Mouse (Mus musculus) forebrain, embryonic 12.5 days (tissue): Measurements from ENCODE around the gene Olfr222. TPM values are rescaled to one million over a fixed set of nuclear protein-coding genes. Genes with fewer than 3 reads are reported as not detected.
"Not testable (repeated sequence)": the region's sequence is repeated elsewhere in the genome, so short reads cannot be mapped to it uniquely, and the experiment has no call there.

Experiments
- ATAC-seq: fragments of 200-750 bp; cut with Nextera tagmentation; 2 replicates; pipeline ENCODE4 v1.8.0; 2017; ENCODE audit warnings: moderate TSS enrichment; ENCODE audit not compliant: low FRiP score
- H3K27ac ChIP-seq: fragments of 300-500 bp; sonication (generic); 2 replicates; pipeline ENCODE4 v1.5.1; 2016; ENCODE audit warnings: mild to moderate bottlenecking
- H3K27me3 ChIP-seq: fragments of 300-500 bp; sonication (generic); 2 replicates; pipeline ENCODE4 v1.6.1; 2016; ENCODE audit warnings: mild to moderate bottlenecking
- H3K36me3 ChIP-seq: fragments of 300-500 bp; sonication (generic); replicated peaks from 2 replicates; pipeline ENCODE4 v1.6.1; 2016; ENCODE audit warnings: mild to moderate bottlenecking
- H3K4me1 ChIP-seq: fragments of 300-500 bp; sonication (generic); 2 replicates; pipeline ENCODE4 v1.6.1; 2016
- H3K4me2 ChIP-seq: fragments of 300-500 bp; sonication (generic); 2 replicates; pipeline ENCODE4 v1.6.1; 2016; ENCODE audit warnings: mild to moderate bottlenecking, moderate library complexity
- H3K4me3 ChIP-seq: fragments of 300-500 bp; sonication (generic); replicated peaks from 2 replicates; pipeline ENCODE4 v1.5.1; 2016; ENCODE audit warnings: mild to moderate bottlenecking
- H3K9ac ChIP-seq: fragments of 300-500 bp; sonication (generic); 2 replicates; pipeline ENCODE4 v1.6.1; 2016; ENCODE audit warnings: mild to moderate bottlenecking
- H3K9me3 ChIP-seq: fragments of 300-500 bp; sonication (generic); 2 replicates; pipeline ENCODE4 v1.6.1; 2016
- WGBS: fragments of 180-500 bp; shearing (Covaris S2); methylation state at CpG from one replicate; pipeline ENCODE4 v1.1.7; 2016; 5-methylcytosine and 5-hydroxymethylcytosine counted together
- polyA plus RNA-seq: library from polyadenylated mRNA; unstranded; fragments of >200 nt; fragmentation: Nextera tagmentation; extraction: Ambion mirVana; gene quantifications from 2 replicates; pipeline ENCODE4 v1.2.1, GENCODE M21; 2016

The Olfr222 gene
- not detected in 2 replicates for polyA plus RNA-seq

DNA sequence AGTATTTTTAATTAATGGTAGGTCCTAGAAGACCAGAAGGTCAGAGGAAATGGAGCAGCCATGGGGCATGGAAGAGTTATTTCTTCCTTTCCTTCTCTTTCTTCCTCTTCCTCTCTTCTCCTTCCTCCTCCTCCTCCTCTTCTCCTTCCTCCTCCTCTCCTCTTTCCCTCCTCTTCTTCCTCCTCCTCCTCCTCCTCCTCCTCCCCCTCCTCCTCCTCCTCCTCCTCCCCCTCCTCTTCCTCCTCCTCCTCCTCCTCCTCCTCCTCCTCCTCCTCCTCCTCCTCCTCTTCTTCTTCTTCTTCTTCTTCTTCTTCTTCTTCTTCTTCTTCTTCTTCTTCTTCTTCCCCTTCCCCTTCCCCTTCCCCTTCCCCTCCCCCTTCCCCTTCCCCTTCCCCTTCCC lies at the start of gene Olfr222:
Gene Olfr222 (minus strand): TSS at position 101 of the 400 bp plus-strand sequence.
- not testable (repeated sequence) for H3K9ac ChIP-seq, H3K9me3 ChIP-seq, H3K27me3 ChIP-seq, H3K4me2 ChIP-seq, H3K4me3 ChIP-seq, ATAC-seq, H3K4me1 ChIP-seq, H3K36me3 ChIP-seq, H3K27ac ChIP-seq

DNA sequence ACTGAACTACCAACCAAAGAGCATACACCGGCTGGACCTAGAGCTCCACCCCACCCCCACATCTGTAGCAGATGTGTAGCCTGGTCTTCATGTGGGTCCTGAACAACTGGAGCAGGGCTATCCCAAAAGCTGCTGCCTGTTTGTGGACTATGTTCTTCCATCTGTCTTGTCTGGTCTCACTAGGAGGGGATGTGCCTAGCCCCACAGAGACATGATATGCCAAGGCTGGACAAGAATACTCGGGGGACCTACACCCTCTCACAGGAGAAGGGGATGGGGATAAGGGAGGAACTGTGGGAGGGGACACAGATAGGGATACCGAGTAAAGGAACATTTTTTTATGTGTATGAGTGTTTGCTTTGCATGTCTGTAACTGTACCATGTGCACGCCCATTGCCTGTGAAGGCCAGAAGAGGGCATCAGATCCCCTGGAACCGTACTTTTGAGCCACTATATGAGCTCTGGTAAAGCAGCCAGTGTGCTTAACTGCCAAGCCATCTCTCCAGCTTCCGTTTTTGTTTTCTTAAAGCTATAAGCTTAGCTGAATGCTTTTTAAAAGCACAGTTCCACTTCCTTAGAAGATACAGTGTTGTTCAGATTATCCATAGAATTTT lies 48.1 kb upstream of the Olfr222 start:
- Histone ChIP-seq H3K4me3 (no peak overlapping the region), H3K4me1 (no peaks in the 10 kb centered on the region), H3K9ac (no peak overlapping the region), H3K4me2 (no peak overlapping the region), H3K27ac (no peak overlapping the region), H3K27me3 (no peaks in the 10 kb centered on the region), H3K9me3 (no peaks in the 10 kb centered on the region), H3K36me3 (no peaks in the 10 kb centered on the region)
- 42% methylated on average over 6 of the region's 6 CpGs for WGBS
- ATAC-seq = no peak

DNA sequence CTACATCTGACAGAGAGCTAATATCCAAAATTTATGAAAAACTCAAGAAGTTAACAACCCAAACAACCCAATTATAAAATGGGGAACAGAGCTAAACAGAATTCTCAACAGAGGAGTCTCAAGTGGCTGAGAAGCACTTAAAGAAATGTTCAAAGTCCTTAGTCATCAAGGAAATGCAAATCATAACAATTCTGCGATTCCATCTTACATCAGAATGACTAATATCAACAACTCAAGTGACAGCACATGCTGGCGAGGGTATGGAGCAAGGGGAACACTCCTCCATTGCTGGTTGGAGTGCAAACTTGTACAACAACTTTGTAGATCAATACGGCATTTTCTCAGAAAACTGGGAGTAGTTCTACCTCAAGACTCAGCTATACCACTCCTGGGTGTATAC lies 46.2 kb upstream of the Olfr222 start:
- 80% methylated on average over 3 of the region's 3 CpGs for WGBS
- Histone ChIP-seq H3K9me3 (no peaks in the 10 kb centered on the region), H3K4me3 (no peak overlapping the region), H3K4me1 (no peaks in the 10 kb centered on the region), H3K4me2 (no peak overlapping the region), H3K9ac (no peak overlapping the region), H3K36me3 (no peaks in the 10 kb centered on the region), H3K27me3 (no peaks in the 10 kb centered on the region), H3K27ac (no peak overlapping the region)
- ATAC-seq = no peak

DNA sequence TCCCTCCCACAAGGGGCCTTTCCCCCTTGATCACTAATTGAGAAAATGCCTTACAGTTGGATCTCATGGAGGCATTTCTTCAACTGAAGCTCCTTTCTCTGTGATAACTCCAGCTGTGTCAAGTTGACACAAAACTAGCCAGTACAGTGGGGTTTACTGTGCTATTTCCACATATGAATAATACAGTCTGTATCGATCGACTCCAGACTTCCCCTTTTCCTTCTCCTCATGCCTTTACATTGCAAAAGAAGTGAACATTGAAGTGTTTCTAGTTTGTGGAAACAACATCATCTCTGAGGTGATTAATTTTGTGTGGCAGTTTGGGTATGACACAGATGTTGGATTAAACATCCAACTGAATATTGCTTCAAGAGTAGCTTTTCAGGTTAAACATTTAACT lies 41.0 kb upstream of the Olfr222 start:
- not testable (repeated sequence) for H3K27ac ChIP-seq, ATAC-seq, H3K4me1 ChIP-seq, H3K27me3 ChIP-seq, H3K9me3 ChIP-seq, H3K9ac ChIP-seq, H3K4me3 ChIP-seq, H3K4me2 ChIP-seq, H3K36me3 ChIP-seq
- WGBS = 93% methylated on average over 2 of the region's 2 CpGs

DNA sequence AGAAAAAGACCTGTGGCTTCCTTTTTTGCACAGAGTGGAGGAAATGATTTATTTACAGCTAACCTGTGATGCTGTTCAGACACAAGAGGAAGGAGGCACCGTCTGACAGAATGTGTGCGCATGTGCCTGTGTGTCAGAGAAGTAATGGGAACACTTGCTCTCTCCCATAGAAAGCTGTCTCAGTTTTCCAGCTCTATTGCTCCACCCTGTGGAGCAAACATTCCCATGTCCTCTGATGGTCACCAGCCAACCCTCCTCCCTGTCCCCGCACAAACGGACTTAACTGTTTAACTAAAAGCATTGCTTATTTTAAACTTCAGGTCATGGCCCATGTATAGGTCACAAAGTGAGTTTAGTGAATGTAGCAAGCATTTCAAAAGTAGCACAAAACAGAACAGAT lies 38.1 kb upstream of the Olfr222 start:
- Histone ChIP-seq H3K4me2 (no peak overlapping the region), H3K27ac (no peak overlapping the region), H3K9me3 (no peaks in the 10 kb centered on the region), H3K27me3 (no peaks in the 10 kb centered on the region), H3K4me1 (no peaks in the 10 kb centered on the region), H3K4me3 (no peak overlapping the region), H3K9ac (no peak overlapping the region), H3K36me3 (no peaks in the 10 kb centered on the region)
- WGBS = 63% methylated on average over 4 of the region's 4 CpGs
- no peak for ATAC-seq

DNA sequence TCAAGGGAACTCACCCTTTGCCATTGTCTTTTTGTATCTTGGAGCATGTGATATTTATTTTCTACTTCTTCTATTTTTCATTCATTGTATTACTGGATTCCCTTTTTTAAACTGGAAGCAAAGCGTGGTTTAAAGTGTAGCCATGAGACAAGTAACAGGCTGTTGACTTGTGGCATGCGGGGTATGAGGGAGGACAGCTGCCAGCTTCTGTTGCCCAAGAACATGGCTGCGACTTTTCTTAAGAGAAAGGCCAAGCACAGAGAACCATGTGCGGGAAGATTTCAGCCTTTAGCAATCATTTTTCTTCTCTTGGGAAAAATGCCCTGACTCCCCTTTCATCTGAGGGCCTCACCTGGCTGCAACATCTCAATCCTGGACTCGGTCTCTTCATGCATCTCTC lies 35.6 kb upstream of the Olfr222 start:
- no peak overlapping the region for H3K4me3 ChIP-seq
- no peak overlapping the region for H3K27ac ChIP-seq
- no peaks in the 10 kb centered on the region for H3K27me3 ChIP-seq
- H3K9me3 ChIP-seq = no peaks in the 10 kb centered on the region
- H3K4me2 ChIP-seq = no peak overlapping the region
- H3K9ac ChIP-seq = no peak overlapping the region
- no peaks in the 10 kb centered on the region for H3K36me3 ChIP-seq
- no peak for ATAC-seq
- H3K4me1 ChIP-seq = no peaks in the 10 kb centered on the region
- WGBS = 89% methylated on average over 5 of the region's 5 CpGs

DNA sequence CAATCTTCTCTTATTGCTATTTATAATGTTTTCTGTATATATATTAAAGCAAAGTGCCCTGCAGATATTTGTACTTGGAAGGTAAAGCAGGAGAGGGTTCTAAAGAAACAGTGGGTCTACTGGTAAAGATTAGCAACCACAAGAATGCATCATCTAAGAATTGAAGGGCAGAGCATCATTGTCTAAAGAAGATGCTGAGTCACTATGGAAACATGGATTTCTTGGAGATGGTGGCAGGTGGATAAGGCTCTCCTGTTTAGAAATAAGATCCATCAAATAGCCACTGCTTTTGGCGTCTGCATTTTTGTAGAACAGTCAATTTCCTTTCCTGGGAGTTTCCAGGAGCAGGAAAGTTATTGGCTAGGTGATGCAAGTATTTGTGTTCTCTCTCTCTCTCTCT lies 26.3 kb upstream of the Olfr222 start:
- H3K9ac ChIP-seq = no peak overlapping the region
- H3K27me3 ChIP-seq = no peaks in the 10 kb centered on the region
- 73% methylated on average over 1 of the region's 1 CpGs for WGBS
- H3K36me3 ChIP-seq = no peaks in the 10 kb centered on the region
- H3K9me3 ChIP-seq = no peaks in the 10 kb centered on the region
- no peak overlapping the region for H3K4me3 ChIP-seq
- no peaks in the 10 kb centered on the region for H3K4me1 ChIP-seq
- no peak overlapping the region for H3K27ac ChIP-seq
- no peak overlapping the region for H3K4me2 ChIP-seq
- no peak for ATAC-seq

DNA sequence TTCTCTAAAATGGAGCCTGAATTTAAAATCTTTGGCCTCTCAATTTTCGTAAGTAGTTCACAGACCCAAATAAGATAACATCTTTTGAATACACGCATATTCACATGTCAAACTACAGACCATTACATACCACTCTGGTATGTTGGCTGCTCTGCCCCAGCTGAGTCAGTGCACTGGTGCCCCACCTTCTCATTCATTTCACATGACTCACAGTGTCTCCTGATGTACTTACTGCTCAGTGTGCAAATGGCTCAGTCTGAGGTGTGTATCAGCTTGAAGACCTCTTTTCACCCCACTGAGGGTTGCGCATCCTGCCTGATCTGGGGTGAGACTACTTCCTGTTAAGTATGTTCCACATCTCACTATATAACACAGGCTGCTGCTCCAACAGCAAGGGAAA lies 24.8 kb upstream of the Olfr222 start:
- Histone ChIP-seq H3K27ac (no peak overlapping the region), H3K36me3 (no peaks in the 10 kb centered on the region), H3K9ac (no peak overlapping the region), H3K9me3 (no peaks in the 10 kb centered on the region), H3K4me3 (no peak overlapping the region), H3K4me2 (no peak overlapping the region), H3K27me3 (no peaks in the 10 kb centered on the region), H3K4me1 (no peaks in the 10 kb centered on the region)
- ATAC-seq = no peak
- 98% methylated on average over 3 of the region's 3 CpGs for WGBS

DNA sequence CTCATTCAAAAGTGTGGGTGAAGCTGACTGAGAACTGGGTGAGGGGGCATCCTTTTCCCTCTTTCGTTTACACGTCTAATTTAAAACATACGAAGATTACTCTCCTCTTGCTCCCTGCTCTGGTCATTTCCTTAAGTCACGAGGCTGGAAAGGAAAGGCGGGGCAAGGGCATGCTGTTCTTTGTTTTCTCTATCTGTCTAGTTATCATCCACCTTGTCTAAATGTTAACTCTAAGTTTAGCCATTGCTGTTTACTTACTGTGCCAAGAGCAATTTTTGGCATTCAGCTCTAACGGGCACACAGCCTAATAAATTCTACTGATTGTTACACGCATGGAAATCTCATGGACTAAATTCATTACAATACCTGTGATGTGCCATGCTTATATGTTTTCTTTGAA lies 23.2 kb upstream of the Olfr222 start:
- WGBS = 81% methylated on average over 7 of the region's 7 CpGs
- no peaks in the 10 kb centered on the region for H3K36me3 ChIP-seq
- no peak overlapping the region for H3K4me3 ChIP-seq
- H3K27ac ChIP-seq = no peak overlapping the region
- no peak for ATAC-seq
- H3K9ac ChIP-seq = no peak overlapping the region
- H3K4me1 ChIP-seq = no peaks in the 10 kb centered on the region
- H3K27me3 ChIP-seq = no peaks in the 10 kb centered on the region
- no peak overlapping the region for H3K4me2 ChIP-seq
- no peaks in the 10 kb centered on the region for H3K9me3 ChIP-seq

DNA sequence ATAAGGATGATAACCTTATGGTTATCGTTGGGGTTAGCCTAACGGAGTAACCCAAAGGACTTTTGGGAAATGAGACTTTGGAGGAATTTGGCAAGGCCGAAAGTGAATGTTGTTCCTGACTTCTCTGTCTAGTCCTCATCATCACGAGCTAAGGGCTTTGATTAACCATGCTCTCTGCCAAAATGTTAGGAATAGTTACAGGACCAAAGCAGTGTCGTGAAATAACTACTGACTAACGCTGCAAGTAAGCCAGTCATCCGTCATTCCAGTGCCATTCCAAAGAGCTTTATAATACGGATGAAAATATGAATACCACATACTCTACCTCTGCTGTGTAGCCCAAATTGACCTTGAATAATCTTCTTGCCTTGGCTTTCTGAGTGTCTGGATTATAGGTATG lies 20.9 kb upstream of the Olfr222 start:
- Histone ChIP-seq H3K27ac (no peak overlapping the region), H3K9me3 (no peaks in the 10 kb centered on the region), H3K4me1 (no peaks in the 10 kb centered on the region), H3K4me3 (no peak overlapping the region), H3K36me3 (no peaks in the 10 kb centered on the region), H3K9ac (no peak overlapping the region), H3K4me2 (no peak overlapping the region), H3K27me3 (no peaks in the 10 kb centered on the region)
- no peak for ATAC-seq
- 92% methylated on average over 8 of the region's 8 CpGs for WGBS

DNA sequence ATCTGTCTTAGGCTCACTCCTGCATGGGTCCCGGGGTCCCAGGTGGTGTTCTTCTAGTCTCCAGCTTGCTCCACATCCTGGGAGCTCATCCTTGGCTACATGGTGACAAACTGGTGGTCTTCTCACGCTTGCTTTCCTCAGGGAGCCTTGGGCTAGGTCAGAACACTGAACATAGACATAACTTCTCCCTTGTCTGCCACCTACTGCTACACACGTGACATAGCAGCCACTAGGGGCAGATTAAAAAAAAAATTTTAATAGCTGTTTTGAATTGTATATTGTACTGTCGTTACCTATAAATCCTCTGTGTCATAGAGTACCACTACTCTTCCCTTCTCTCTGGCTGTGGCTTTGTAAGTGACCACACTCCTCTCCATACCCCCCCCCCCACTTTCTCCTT lies 20.1 kb upstream of the Olfr222 start:
- WGBS = 51% methylated on average over 4 of the region's 4 CpGs
- no peaks in the 10 kb centered on the region for H3K9me3 ChIP-seq
- ATAC-seq = no peak
- no peak overlapping the region for H3K27ac ChIP-seq
- no peaks in the 10 kb centered on the region for H3K36me3 ChIP-seq
- H3K4me3 ChIP-seq = no peak overlapping the region
- no peaks in the 10 kb centered on the region for H3K4me1 ChIP-seq
- no peak overlapping the region for H3K4me2 ChIP-seq
- no peaks in the 10 kb centered on the region for H3K27me3 ChIP-seq
- H3K9ac ChIP-seq = no peak overlapping the region

DNA sequence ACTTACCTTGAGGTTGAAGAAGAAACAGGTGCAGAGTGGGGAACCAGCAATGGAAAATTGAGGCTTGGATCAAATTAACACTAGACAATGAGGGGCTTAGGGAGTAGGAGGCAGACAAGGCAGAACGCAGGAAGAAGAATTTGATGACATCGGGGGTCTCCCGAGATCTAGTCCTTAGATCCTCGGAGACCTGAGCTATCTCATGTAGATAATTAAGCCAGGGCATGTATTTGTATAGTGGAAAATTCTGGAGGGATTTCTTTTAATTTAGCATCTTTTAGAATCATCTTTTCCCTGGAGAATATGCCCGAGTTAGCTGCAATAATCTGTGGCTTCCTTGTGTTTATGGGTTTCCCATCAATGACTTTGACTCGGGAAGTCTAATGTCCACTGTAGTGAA lies 17.2 kb upstream of the Olfr222 start, which contains the start of gene Olfr223:
Gene Olfr223 (minus strand): TSS at position 101 of the 400 bp plus-strand sequence.
- no peaks in the 10 kb centered on the region for H3K9me3 ChIP-seq
- H3K4me2 ChIP-seq = no peak within 1 kb of the TSS
- H3K9ac ChIP-seq = no peak within 1 kb of the TSS
- no peaks in the 10 kb centered on the region for H3K4me1 ChIP-seq
- no peaks in the 10 kb centered on the region for H3K36me3 ChIP-seq
- no peak within 1 kb of the TSS for H3K27ac ChIP-seq
- no peaks in the 10 kb centered on the region for H3K27me3 ChIP-seq
- WGBS = 86% methylated on average over 6 of the region's 6 CpGs
- no peak for ATAC-seq
- H3K4me3 ChIP-seq = no peak within 1 kb of the TSS

DNA sequence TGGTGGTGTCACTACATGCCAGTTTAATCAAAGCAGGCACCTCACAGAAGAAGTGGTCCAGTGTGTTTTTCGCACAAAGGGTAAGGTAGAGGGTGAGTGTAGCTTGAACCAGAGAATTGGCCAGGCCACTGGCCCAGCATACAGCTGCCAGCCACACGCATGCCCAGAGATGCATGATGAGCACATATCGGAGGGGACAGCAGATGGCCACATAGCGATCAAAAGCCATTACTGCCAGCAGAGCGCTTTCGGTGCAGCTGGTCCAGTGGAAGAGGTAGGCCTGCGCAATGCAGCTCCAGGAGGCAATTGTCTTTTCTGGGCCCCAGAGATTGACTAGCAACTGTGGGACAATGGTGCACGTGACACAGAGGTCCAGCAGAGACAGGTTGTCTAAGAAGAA lies 13.5 kb upstream of the Olfr222 start:
- Histone ChIP-seq H3K9ac (no peak overlapping the region), H3K4me3 (no peak overlapping the region), H3K9me3 (no peaks in the 10 kb centered on the region), H3K4me2 (no peak overlapping the region), H3K36me3 (no peaks in the 10 kb centered on the region), H3K27me3 (no peaks in the 10 kb centered on the region), H3K4me1 (no peaks in the 10 kb centered on the region), H3K27ac (no peak overlapping the region)
- WGBS = 85% methylated on average over 8 of the region's 8 CpGs
- no peak for ATAC-seq
